Mouse (Mus musculus): ENCODE data around the gene Tie1. TPM values are rescaled to one million over a fixed set of nuclear protein-coding genes. Genes with fewer than 3 reads are reported as not detected.
"Not testable (repeated sequence)": the region's sequence is repeated elsewhere in the genome, so short reads cannot be mapped to it uniquely, and the experiment has no call there.

Gene Tie1
- 1 to 10 TPM; 6.7 to 7.5 (median 7.3) TPM for total RNA-seq (2022)

DNA sequence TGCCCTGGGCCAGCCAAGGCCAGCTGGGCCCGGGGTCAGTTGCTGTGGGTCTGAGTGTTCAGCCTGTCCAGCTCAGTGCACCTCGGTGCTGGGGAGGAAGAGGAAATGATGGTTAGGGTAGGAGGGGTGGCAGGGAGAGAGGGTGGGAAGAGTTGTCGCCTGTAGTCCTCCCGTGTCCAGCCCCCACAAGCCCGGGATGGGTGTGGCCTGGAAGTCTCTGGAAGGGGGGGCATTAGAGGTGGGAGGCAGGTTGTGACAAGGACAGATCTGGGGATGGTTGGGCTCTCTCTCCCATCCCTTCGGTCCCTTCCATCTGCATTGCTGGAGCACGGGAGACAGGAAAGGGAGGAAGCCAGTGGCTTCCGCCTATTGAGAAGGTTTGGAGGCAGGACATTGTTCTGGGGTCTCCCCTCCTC lies at the start of gene Tie1:
Tie1 (minus strand) TSS at position 345 of the 416 bp plus-strand sequence.
- DNase-seq (ENCODE audit: low spot score in 2 of 2), result no peak

DNA sequence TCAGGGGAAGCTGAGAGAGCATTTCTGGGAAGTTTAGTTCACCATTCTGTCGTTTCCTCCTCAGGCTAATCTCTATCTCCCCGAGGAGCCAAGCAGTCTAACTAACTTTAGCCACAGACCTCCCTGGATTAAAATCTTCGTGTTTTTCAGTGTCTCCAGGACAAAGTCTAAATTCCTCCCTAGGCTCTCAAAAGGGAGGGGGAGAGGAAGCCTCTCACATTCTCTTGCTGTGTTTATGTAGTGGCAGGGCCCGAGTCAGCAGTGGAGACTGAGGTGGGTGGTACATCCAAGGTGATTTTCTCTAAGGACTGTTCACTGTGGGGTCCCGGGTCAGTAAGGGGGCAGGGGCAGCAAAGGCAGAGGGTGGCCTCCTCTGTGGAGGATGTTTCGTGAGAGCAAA lies 47.9 kb upstream of the Tie1 start:
- DNase-seq (ENCODE audit: low spot score in 2 of 2), result no peak

DNA sequence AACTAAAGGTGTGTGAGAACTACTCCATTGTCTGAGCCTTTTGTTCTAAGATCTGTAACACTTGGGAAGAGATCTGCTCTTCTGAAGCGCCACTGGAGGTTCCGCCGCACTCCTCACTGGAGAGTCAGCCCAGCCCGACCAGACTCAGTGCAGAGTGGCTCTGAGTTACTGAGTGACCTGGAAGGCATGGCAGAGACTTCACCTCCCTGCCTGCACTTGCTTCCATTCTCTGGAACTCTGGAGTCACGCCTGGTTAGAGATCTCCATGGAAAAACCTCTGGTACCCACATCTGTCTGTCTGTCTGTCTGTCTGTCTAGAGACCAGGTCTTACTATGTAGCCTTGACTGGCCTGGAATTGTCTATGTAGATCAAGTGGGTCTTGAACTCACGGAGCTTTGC lies 45.7 kb upstream of the Tie1 start:
- no peak for DNase-seq (ENCODE audit: low spot score in 2 of 2)

GRCm38 (mm10) chr4:118533605-118534004 lies 43.7 kb upstream of the Tie1 start:
- no peak for DNase-seq (ENCODE audit: low spot score in 2 of 2)

GRCm38 (mm10) chr4:118533156-118533555 lies 43.3 kb upstream of the Tie1 start:
- no peak for DNase-seq (ENCODE audit: low spot score in 2 of 2)

DNA sequence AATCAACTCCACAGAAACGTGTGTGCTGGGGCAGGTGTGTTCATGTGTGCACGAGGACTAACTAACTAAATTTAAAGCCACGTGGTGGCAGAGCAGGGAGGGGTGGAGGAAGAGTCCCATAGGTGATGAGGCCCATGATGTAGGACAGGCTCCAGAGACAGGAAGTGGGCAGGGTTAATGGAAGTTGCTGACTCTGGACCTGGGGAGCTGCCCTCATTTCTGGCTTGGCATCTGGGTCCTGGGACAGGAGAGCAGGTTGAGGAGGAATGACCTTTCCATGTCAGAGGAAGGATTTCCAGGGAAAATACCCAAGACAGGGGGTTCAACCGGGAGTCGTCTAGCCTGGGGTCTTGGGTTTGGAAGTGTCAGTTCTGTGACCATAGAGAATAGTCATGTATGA lies 42.8 kb upstream of the Tie1 start:
- no peak for DNase-seq (ENCODE audit: low spot score in 2 of 2)

DNA sequence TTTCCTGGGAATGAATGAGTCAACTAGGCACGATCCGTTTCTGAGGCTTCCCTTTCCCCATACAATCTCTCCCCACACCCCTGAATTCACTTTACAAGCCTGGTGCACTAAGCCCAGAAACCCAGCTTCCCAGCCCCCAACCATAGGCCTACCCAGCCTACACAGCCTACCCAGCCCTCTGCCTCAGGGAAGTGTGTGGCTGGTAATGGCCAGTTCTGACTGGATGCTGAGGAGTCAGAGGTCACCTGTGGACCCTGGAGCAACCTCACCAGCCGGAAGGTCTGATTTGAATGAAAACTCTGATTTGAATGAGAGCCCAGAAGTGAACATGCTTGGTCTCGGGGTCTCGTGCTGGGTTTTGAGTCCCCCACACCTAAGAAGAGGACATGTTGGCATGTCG lies 37.9 kb upstream of the Tie1 start:
- no peak for DNase-seq (ENCODE audit: low spot score in 2 of 2)

GRCm38 (mm10) chr4:118527335-118527681 lies 37.4 kb upstream of the Tie1 start:
- no peak for DNase-seq (ENCODE audit: low spot score in 2 of 2)

DNA sequence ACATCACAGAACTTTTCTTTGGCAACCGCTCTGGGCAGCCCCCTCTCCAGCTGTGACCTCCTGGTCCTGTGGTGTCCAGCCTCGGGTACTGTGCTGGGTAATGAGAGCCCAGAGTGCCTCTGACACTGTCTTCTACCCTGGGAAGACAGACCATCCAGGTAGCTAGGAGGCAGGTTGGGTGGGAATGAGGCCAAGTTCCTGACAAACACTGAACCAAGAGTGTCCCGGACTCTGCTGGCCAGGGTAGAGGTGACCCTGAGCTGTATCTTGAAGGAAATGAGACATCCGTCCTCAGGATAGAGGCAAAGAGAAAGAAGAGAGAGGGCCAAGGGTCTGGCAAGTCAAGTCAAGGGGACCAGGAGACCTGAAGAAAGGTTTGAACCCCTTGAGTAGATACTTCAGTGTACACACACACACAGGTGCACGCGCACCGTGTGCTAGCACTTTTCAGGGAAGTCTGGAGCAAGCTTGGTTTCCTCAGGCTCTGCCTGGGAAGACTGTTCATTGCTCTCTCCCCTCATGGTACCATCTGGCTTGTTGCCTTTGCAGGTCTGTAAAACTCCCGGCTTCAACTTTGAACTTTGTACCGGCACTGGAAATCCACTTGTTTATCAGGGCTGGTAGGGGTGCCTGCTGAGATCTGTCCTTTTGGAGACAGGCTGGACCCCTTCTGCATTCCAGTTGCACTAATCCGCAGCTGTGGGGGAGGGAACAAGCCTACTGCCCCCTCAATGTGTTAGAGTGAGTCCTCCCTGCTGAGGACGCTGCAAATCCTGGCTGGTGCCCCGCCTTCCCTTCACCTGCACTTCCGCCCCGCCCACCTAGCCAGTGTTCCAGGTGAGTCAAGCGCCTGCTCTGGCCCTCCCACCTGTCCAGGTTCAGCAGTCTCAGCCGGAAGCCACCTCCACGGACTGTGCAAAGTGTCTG lies 36.8 kb upstream of the Tie1 start, which contains the start of gene 2610528J11Rik:
2610528J11Rik (plus strand) TSS at position 592 of the 927 bp plus-strand sequence.
- no peak for DNase-seq (ENCODE audit: low spot score in 2 of 2)

- no peak for DNase-seq (ENCODE audit: low spot score in 2 of 2)
Measured at GRCm38 (mm10) chr4:118525779-118526178, 35.9 kb upstream of the Tie1 start.

DNA sequence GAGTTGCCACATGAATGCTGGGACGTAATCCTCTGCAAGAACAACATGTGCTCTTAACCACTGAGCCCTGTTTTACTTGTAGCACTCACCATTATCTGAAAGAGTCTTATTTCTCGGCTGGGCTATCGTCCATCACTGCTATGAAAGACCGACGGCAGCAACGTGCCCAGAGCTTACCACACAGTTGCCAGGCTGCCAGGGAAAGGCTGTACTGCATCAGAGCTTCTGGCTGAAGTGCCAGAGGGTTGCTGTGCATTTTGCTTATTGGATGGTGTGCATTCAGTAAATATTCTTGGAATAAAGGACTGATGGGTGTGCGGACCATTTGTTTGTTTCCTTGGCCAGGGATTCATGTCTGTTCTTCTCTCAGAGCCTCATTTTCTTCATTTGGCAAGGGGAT lies 34.1 kb upstream of the Tie1 start:
- peak in 1 of 2 experiments; percentile 24 for DNase-seq (ENCODE audit: low spot score in 2 of 2)

GRCm38 (mm10) chr4:118522248-118522647 lies 32.4 kb upstream of the Tie1 start:
- DNase-seq (ENCODE audit: low spot score in 2 of 2), result no peak

- no peak for DNase-seq (ENCODE audit: low spot score in 2 of 2)
Measured at GRCm38 (mm10) chr4:118518208-118518607, 28.3 kb upstream of the Tie1 start.

- no peak for DNase-seq (ENCODE audit: low spot score in 2 of 2)
Measured at GRCm38 (mm10) chr4:118517497-118518146, 27.8 kb upstream of the Tie1 start.

- DNase-seq (ENCODE audit: low spot score in 2 of 2), result no peak
Measured at GRCm38 (mm10) chr4:118516699-118517496, 27.0 kb upstream of the Tie1 start.

DNA sequence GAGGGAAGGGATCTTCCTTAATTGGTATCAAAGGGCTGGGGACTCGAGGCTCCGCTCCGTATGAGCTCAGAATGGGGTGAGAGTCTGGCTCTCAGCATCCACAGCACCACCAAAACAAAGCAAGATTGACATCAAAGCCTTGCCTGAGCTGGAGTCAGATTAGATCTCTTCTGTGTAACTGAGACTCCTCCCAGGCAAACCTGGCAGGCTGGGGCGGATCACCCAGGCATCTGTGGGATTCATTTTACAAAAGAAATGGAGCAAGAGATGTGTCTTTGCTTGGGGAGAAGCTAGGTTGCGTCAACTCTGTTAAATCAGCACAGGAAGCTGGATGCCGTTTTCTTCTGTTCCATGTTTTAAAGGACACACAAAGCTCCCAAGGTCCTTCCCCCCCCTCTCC lies 19.2 kb upstream of the Tie1 start:
- no peak for DNase-seq (ENCODE audit: low spot score in 2 of 2)

GRCm38 (mm10) chr4:118507171-118507570 lies 17.3 kb upstream of the Tie1 start:
- not testable (repeated sequence) for DNase-seq (ENCODE audit: low spot score in 2 of 2)

- DNase-seq (ENCODE audit: low spot score in 2 of 2), result no peak
Measured at GRCm38 (mm10) chr4:118505551-118505950, 15.7 kb upstream of the Tie1 start.

- no peak for DNase-seq (ENCODE audit: low spot score in 2 of 2)
Measured at GRCm38 (mm10) chr4:118500792-118501191, 10.9 kb upstream of the Tie1 start.

DNA sequence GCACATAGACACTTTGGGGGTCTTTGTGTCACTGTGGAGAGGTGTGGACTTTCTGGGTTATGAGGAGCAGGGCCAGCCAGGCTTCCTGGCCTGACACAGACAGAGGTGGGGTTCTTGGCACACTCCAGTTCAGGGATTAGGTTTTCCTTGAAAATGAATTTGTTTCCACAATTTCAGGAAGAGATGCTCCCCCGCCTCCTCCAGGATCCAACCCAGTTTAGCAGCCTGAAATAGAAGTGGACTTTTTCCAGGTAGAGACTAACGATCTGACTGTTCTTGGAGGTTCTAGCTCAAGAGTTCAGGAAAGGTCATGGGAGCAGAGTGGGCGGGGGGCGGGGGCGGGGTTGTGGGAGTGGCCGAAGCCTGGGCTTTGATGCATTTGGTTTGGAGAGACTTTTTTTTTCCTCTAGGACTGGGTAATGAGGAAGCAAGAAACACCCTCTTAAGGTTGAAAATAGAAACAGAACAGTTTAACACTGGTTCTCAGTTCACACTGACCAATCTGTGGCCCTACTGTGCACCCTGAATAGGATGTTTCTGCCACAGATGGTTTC lies 10.4 kb upstream of the Tie1 start:
- no peak for DNase-seq (ENCODE audit: low spot score in 2 of 2)

- no peak for DNase-seq (ENCODE audit: low spot score in 2 of 2)
Measured at GRCm38 (mm10) chr4:118490461-118490860, 600 bp upstream of the Tie1 start.

Measured in layer of hippocampus, adult 8-10 months (tissue).